ENCODE assay signal across 8 mouse cellular contexts in the genomic region with DNA sequence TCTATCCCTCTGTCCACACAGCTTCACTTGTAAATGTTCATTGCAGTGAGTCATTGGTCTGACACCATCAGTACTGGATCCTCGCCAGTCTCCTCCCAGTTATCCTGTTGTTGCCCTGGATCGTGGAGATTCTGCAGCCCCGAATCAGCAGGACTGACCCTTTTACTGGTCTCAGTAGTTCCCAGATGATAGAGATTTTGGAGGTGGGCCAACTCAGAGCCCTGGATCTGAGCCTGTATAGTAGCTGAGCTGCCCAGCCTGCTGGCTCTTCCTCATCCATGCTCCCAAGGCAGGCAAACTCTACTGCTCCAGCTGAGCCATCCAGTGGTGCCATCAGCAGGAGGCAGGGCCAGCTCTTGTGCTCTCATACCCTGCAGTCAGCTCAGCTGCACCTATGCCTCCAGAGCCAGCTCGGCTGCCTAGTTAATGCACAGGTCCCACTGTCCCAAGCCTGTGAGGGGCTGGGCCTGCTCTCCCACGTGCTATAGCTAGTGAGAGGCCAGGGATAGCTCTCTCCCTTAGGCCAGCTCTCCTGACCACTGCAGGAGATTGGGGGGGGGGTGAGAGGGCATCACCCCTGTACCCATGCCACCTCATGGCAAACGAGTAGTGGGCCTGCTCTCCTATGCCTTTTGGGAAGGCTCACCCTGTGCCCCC.
DNase-seq lines count a peak whose midpoint lies in the region; ATAC-seq and TF ChIP-seq lines count a peak whose summit lies in the region.

No protein-coding gene starts in this region.

- no peak for TF ChIP-seq CTCF in lung, embryonic 14.5 days (IDR thresholded peaks at IDR 0.05; ENCODE audit: low read depth)
- no peak for TF ChIP-seq CTCF in lung, adult 2 months (IDR thresholded peaks at IDR 0.05; ENCODE audit: insufficient read depth, low read length)

- TF ChIP-seq POLR2A in lung, adult 2 months (IDR thresholded peaks at IDR 0.05; ENCODE audit: borderline replicate concordance, extremely low read depth, low read depth, low read length) = no peak

- no peaks in the 10 kb centered on the region for H3K4me1 ChIP-seq in lung, embryonic 14.5 days (ENCODE audit: insufficient read depth)
- no peaks in the 10 kb centered on the region for H3K4me1 ChIP-seq in lung, adult 2 months (ENCODE audit: control insufficient read depth, insufficient read depth, low read length)

- DNase-seq in lung, embryonic 14.5 days = peak; percentile 91
- DNase-seq in lung, adult 2 months = no peak
- peak; percentile 48 for DNase-seq in adrenal gland, postnatal 25 days
- peak; percentile 45 for DNase-seq in gastrocnemius, postnatal 14 days
- peak; percentile 25 to 33 for DNase-seq in kidney, postnatal 25 days
- DNase-seq in frontal cortex, postnatal 10 days (ENCODE audit: low spot score in 2 of 2) = no peak
- no peak for DNase-seq in layer of hippocampus, adult 18-20 months (ENCODE audit: low spot score in 2 of 2)

- peaks cover 12% of the 10 kb centered on the region; the same call in 1 of the 2 replicates for H3K36me3 ChIP-seq in lung, embryonic 14.5 days (ENCODE audit: insufficient read depth)

- H3K9me3 ChIP-seq in lung, embryonic 14.5 days (ENCODE audit: low read depth, low read length) = no peaks in the 10 kb centered on the region

- ATAC-seq in lung, embryonic 14.5 days (ENCODE audit: insufficient read depth) = peak; percentile 92
- ATAC-seq in activated CD4-positive, CD25-positive, alpha-beta regulatory T cell, adult 4 months = no peak

- H3K27me3 ChIP-seq in lung, embryonic 14.5 days (ENCODE audit: insufficient read depth, low read length) = no peaks in the 10 kb centered on the region

- 47% methylated on average over 6 of the region's 6 CpGs for WGBS in lung, embryonic 14.5 days
- WGBS in lung, adult 2 months = 71% methylated on average over 6 of the region's 6 CpGs

- H3K4me3 ChIP-seq in lung, embryonic 14.5 days (ENCODE audit: low read depth, low read length) = no peak overlapping the region
- H3K4me3 ChIP-seq in lung, adult 2 months (replicated peaks; ENCODE audit: extremely low read depth, low read depth, low read length) = no peak overlapping the region

- intact Hi-C loops in gastrocnemius, postnatal 14 days (cut with DNase I; ENCODE audit: low total_unique reads) = no loop called here

- peak overlapping the region; percentile 30; the same call in 1 of the 2 replicates for H3K27ac ChIP-seq in lung, embryonic 14.5 days (ENCODE audit: low read depth)

- no peak overlapping the region for H3K9ac ChIP-seq in lung, embryonic 14.5 days

- no peak overlapping the region for H3K4me2 ChIP-seq in lung, embryonic 14.5 days

Comparison
In these comparisons a context has a peak if more than half of its experiments do, and no peak if none do; other contexts are left out.
1. DNase-seq: peak in lung, embryonic 14.5 days (single experiment), adrenal gland, postnatal 25 days (single experiment), gastrocnemius, postnatal 14 days (single experiment) and kidney, postnatal 25 days (2 of 2); none in lung, adult 2 months (single experiment), frontal cortex, postnatal 10 days (0 of 2) and layer of hippocampus, adult 18-20 months (0 of 2).